ENCODE assay signal across 20 mouse cellular contexts in genomic region chr1:69469158-69469901, GRCm38 (mm10).
DNase-seq lines count a peak whose midpoint lies in the region; ATAC-seq and TF ChIP-seq lines count a peak whose summit lies in the region.
"Had no signal": no experiment of that assay in that cellular context is flagged by ENCODE, and none has a peak within 500 bp of the region (broad histone marks: within the 10 kb centered on the region; RNA-seq: fewer than 3 reads in every experiment).

No protein-coding gene starts in this region.

- DNase-seq in lung, postnatal 0 days (ENCODE audit: low spot score), result peak; percentile 10
- no peak for DNase-seq in lung, postnatal 25 days (ENCODE audit: low spot score)
- peak; percentile 23 for DNase-seq in induced T-regulatory cell, adult 2 months (ENCODE audit: low read depth)
- no peak for DNase-seq in kidney, adult 8-10 months
- DNase-seq in cerebellum, postnatal 4 days (ENCODE audit: low spot score in 2 of 2), result no peak
- DNase-seq in ovary, postnatal 36 days (ENCODE audit: low spot score), result no peak
- DNase-seq: adrenal gland, postnatal 14 days; cerebellum, adult 11-12 months; cerebellum, adult 9-11 months; cerebellum, postnatal 36 days; heart, adult 18-20 months; heart, postnatal 10 days; heart, postnatal 4 days had no signal

- no peak overlapping the region for H3K9ac ChIP-seq in lung, postnatal 0 days (replicated peaks; ENCODE audit: low read depth)
- H3K9ac ChIP-seq in intestine, embryonic 16.5 days (ENCODE audit: low read depth, low read length), result no peak overlapping the region
- H3K9ac ChIP-seq in hindbrain, embryonic 13.5 days, result no peak overlapping the region
- H3K9ac ChIP-seq: forebrain, embryonic 13.5 days; hindbrain, embryonic 12.5 days had no signal

- no peaks in the 10 kb centered on the region for H3K27me3 ChIP-seq in lung, postnatal 0 days (replicated peaks; ENCODE audit: insufficient read depth, low read length)
- H3K27me3 ChIP-seq in intestine, embryonic 16.5 days (replicated peaks; ENCODE audit: control insufficient read depth, insufficient read depth, low read length), result no peaks in the 10 kb centered on the region
- H3K27me3 ChIP-seq in hindbrain, embryonic 13.5 days, result no peaks in the 10 kb centered on the region
- H3K27me3 ChIP-seq: forebrain, embryonic 13.5 days; hindbrain, embryonic 12.5 days had no signal

- H3K4me3 ChIP-seq in lung, postnatal 0 days (ENCODE audit: low read depth, low read length), result no peak overlapping the region
- H3K4me3 ChIP-seq in intestine, embryonic 16.5 days (ENCODE audit: low read length), result no peak overlapping the region
- H3K4me3 ChIP-seq in hindbrain, embryonic 13.5 days, result no peak overlapping the region
- H3K4me3 ChIP-seq: embryonic facial prominence, embryonic 10.5 days; forebrain, embryonic 13.5 days; heart, embryonic 10.5 days; hindbrain, embryonic 12.5 days had no signal

- ATAC-seq in lung, postnatal 0 days, result no peak
- peak; percentile 70 for ATAC-seq in intestine, embryonic 16.5 days
- no peak for ATAC-seq in hindbrain, embryonic 13.5 days (ENCODE audit: low FRiP score)
- ATAC-seq: forebrain, embryonic 13.5 days; hindbrain, postnatal 0 days had no signal

- H3K4me1 ChIP-seq in lung, postnatal 0 days (ENCODE audit: insufficient read depth, low read depth, low read length), result no peaks in the 10 kb centered on the region
- no peaks in the 10 kb centered on the region for H3K4me1 ChIP-seq in intestine, embryonic 16.5 days (ENCODE audit: control insufficient read depth, insufficient read depth, low read length)
- no peaks in the 10 kb centered on the region for H3K4me1 ChIP-seq in hindbrain, embryonic 13.5 days (replicated peaks)
- H3K4me1 ChIP-seq: forebrain, embryonic 13.5 days; hindbrain, embryonic 12.5 days had no signal

- WGBS in lung, postnatal 0 days, result 76% methylated on average over 8 of the region's 8 CpGs
- 74% methylated on average over 8 of the region's 8 CpGs for WGBS in intestine, embryonic 16.5 days
- WGBS in hindbrain, embryonic 13.5 days, result 89% methylated on average over 8 of the region's 8 CpGs

- TF ChIP-seq EP300 in lung, postnatal 0 days (IDR thresholded peaks at IDR 0.05), result no peak

- H3K36me3 ChIP-seq in lung, postnatal 0 days (ENCODE audit: insufficient read depth, low read length), result no peaks in the 10 kb centered on the region
- no peaks in the 10 kb centered on the region for H3K36me3 ChIP-seq in intestine, embryonic 16.5 days (ENCODE audit: control insufficient read depth, insufficient read depth, low read length)
- H3K36me3 ChIP-seq in hindbrain, embryonic 13.5 days, result no peaks in the 10 kb centered on the region
- H3K36me3 ChIP-seq: embryonic facial prominence, embryonic 10.5 days; heart, embryonic 10.5 days; hindbrain, embryonic 12.5 days had no signal

- H3K4me2 ChIP-seq in lung, postnatal 0 days (replicated peaks; ENCODE audit: low read depth, low read length), result no peak overlapping the region
- no peak overlapping the region for H3K4me2 ChIP-seq in intestine, embryonic 16.5 days (ENCODE audit: low read depth, low read length)
- H3K4me2 ChIP-seq in hindbrain, embryonic 13.5 days, result no peak overlapping the region
- H3K4me2 ChIP-seq: forebrain, embryonic 13.5 days; hindbrain, embryonic 12.5 days had no signal

- no peak overlapping the region for H3K27ac ChIP-seq in lung, postnatal 0 days (ENCODE audit: low read length)
- H3K27ac ChIP-seq in intestine, embryonic 16.5 days (ENCODE audit: low read length), result no peak overlapping the region
- H3K27ac ChIP-seq in hindbrain, embryonic 13.5 days, result no peak overlapping the region
- H3K27ac ChIP-seq: embryonic facial prominence, embryonic 10.5 days; forebrain, embryonic 13.5 days; heart, embryonic 10.5 days; hindbrain, embryonic 12.5 days; hindbrain, postnatal 0 days had no signal

- TF ChIP-seq CTCF in lung, postnatal 0 days (IDR thresholded peaks at IDR 0.05), result no peak

- H3K9me3 ChIP-seq in lung, postnatal 0 days (ENCODE audit: low read length), result no peaks in the 10 kb centered on the region
- H3K9me3 ChIP-seq in intestine, embryonic 16.5 days (ENCODE audit: control insufficient read depth, low read length), result no peaks in the 10 kb centered on the region
- no peaks in the 10 kb centered on the region for H3K9me3 ChIP-seq in hindbrain, embryonic 13.5 days
- H3K9me3 ChIP-seq: embryonic facial prominence, embryonic 10.5 days; forebrain, embryonic 13.5 days; heart, embryonic 10.5 days; hindbrain, embryonic 12.5 days had no signal

Comparison
In these comparisons a context has a peak if more than half of its experiments do, and no peak if none do; other contexts are left out.
1. DNase-seq: peak in lung, postnatal 0 days (single experiment) and induced T-regulatory cell, adult 2 months (single experiment); none in lung, postnatal 25 days (single experiment), kidney, adult 8-10 months (0 of 2), cerebellum, postnatal 4 days (0 of 2) and ovary, postnatal 36 days (single experiment).